Mouse (Mus musculus): ENCODE results near the gene Zfand2b. TPM values are rescaled to one million over a fixed set of nuclear protein-coding genes. Genes with fewer than 3 reads are reported as not detected.

Zfand2b gene
- polyA plus RNA-seq, 1 experiment, result 43.4 TPM

GRCm38 (mm10) chr1:75179334-75180104, 11.1 kb downstream of the Zfand2b start:
- peak overlapping the region; percentile 45 for H3ac ChIP-seq (ENCODE audit: control insufficient read depth, insufficient read length)
- no peaks in the 10 kb centered on the region for H3K79me2 ChIP-seq (ENCODE audit: control insufficient read depth, insufficient read depth)
- peak overlapping the region; percentile 80 for H3K4me2 ChIP-seq (ENCODE audit: low read depth)
- peak overlapping the region; percentile 42 for H3K4me3 ChIP-seq
- H3K36me3 ChIP-seq (ENCODE audit: control insufficient read depth, insufficient read depth), result peaks cover 4% of the 10 kb centered on the region
- TF ChIP-seq TCF3 (IDR thresholded peaks at IDR 0.05; ENCODE audit: insufficient read length, low read depth) (peak; percentile 42), REST (IDR thresholded peaks at IDR 0.05; ENCODE audit: insufficient read depth, insufficient read length) (peak; percentile 63), TCF12 (IDR thresholded peaks at IDR 0.05; ENCODE audit: insufficient read depth, poor library complexity, severe bottlenecking) (no peak), MYOG (IDR thresholded peaks at IDR 0.05; ENCODE audit: control insufficient read depth in 1 of 3, insufficient read depth in 1 of 3, insufficient read length in 2 of 3, low read depth in 2 of 3) (peak in 2 of 3 experiments; percentile 88 to 90), MYOD1 (IDR thresholded peaks at IDR 0.05; ENCODE audit: control insufficient read depth in 1 of 3, insufficient read length in 2 of 3, low read depth in 2 of 3) (peak in 2 of 3 experiments; percentile 78 to 82), POLR2AphosphoS2 (IDR thresholded peaks at IDR 0.05; ENCODE audit: insufficient read length, low read depth) (no peak), E2F4 (IDR thresholded peaks at IDR 0.05; ENCODE audit: insufficient read depth) (no peak), SRF (IDR thresholded peaks at IDR 0.05; ENCODE audit: control insufficient read depth, insufficient read length, low read depth) (no peak)
- H3K27me3 ChIP-seq (ENCODE audit: control insufficient read depth, insufficient read depth, insufficient read length), result no peaks in the 10 kb centered on the region

- TF ChIP-seq TCF12 (IDR thresholded peaks at IDR 0.05; ENCODE audit: insufficient read depth, poor library complexity, severe bottlenecking) (no peak), REST (IDR thresholded peaks at IDR 0.05; ENCODE audit: insufficient read depth, insufficient read length) (peak; percentile 51), USF1 (IDR thresholded peaks at IDR 0.05; ENCODE audit: low read depth) (peak; percentile 93), MYOG (IDR thresholded peaks at IDR 0.05; ENCODE audit: control insufficient read depth in 1 of 3, insufficient read depth in 1 of 3, insufficient read length in 2 of 3, low read depth in 2 of 3) (peak in 2 of 3 experiments; percentile 36 to 52), E2F4 (IDR thresholded peaks at IDR 0.05; ENCODE audit: insufficient read depth) (peak; percentile 90), MYOD1 (IDR thresholded peaks at IDR 0.05; ENCODE audit: control insufficient read depth in 1 of 3, insufficient read length in 2 of 3, low read depth in 2 of 3) (peak in 2 of 3 experiments; percentile 36 to 60), POLR2AphosphoS2 (IDR thresholded peaks at IDR 0.05; ENCODE audit: insufficient read length, low read depth) (peak; percentile 97), POLR2A (IDR thresholded peaks at IDR 0.05; ENCODE audit: insufficient read length, low read depth) (peak; percentile 99), CEBPB (IDR thresholded peaks at IDR 0.05; ENCODE audit: insufficient read depth, poor library complexity, severe bottlenecking) (no peak)
- Histone ChIP-seq H3K36me3 (ENCODE audit: control insufficient read depth, insufficient read depth) (peaks cover 4% of the 10 kb centered on the region), H3K4me3 (peak within 1 kb of the TSS; percentile 42), H3K27me3 (ENCODE audit: control insufficient read depth, insufficient read depth, insufficient read length) (no peaks in the 10 kb centered on the region), H3K4me2 (ENCODE audit: low read depth) (peak within 1 kb of the TSS; percentile 80), H3K79me2 (ENCODE audit: control insufficient read depth, insufficient read depth) (no peaks in the 10 kb centered on the region), H3ac (ENCODE audit: control insufficient read depth, insufficient read length) (peak within 1 kb of the TSS; percentile 45)
Measured at GRCm38 (mm10) chr1:75180105-75180590, 11.7 kb downstream of the Zfand2b start, which contains the start of gene Abcb6. Gene Abcb6, minus strand, starts transcription at chr1:75180392.

GRCm38 (mm10) chr1:75180741-75181140, 12.3 kb downstream of the Zfand2b start:
- Histone ChIP-seq H3K36me3 (ENCODE audit: control insufficient read depth, insufficient read depth) (peaks cover 4% of the 10 kb centered on the region), H3K4me3 (peak overlapping the region; percentile 42), H3K27me3 (ENCODE audit: control insufficient read depth, insufficient read depth, insufficient read length) (no peaks in the 10 kb centered on the region), H3K79me2 (ENCODE audit: control insufficient read depth, insufficient read depth) (no peaks in the 10 kb centered on the region), H3ac (ENCODE audit: control insufficient read depth, insufficient read length) (peak overlapping the region; percentile 45), H3K4me2 (ENCODE audit: low read depth) (peak overlapping the region; percentile 80)
- no peak for TF ChIP-seq CEBPB (IDR thresholded peaks at IDR 0.05; ENCODE audit: insufficient read depth, poor library complexity, severe bottlenecking)
- no peak for TF ChIP-seq TCF12 (IDR thresholded peaks at IDR 0.05; ENCODE audit: insufficient read depth, poor library complexity, severe bottlenecking)
- no peak for TF ChIP-seq MYOD1 (IDR thresholded peaks at IDR 0.05; ENCODE audit: control insufficient read depth in 1 of 3, insufficient read length in 2 of 3, low read depth in 2 of 3)
- TF ChIP-seq MAX (IDR thresholded peaks at IDR 0.05; ENCODE audit: low read depth), result no peak
- no peak for TF ChIP-seq MYOG (IDR thresholded peaks at IDR 0.05; ENCODE audit: control insufficient read depth in 1 of 3, insufficient read depth in 1 of 3, insufficient read length in 2 of 3, low read depth in 2 of 3)

GRCm38 (mm10) chr1:75181377-75181870, 13.0 kb downstream of the Zfand2b start:
- Histone ChIP-seq H3K4me3 (no peak overlapping the region), H3K79me2 (ENCODE audit: control insufficient read depth, insufficient read depth) (no peaks in the 10 kb centered on the region), H3ac (ENCODE audit: control insufficient read depth, insufficient read length) (no peak overlapping the region), H3K27me3 (ENCODE audit: control insufficient read depth, insufficient read depth, insufficient read length) (no peaks in the 10 kb centered on the region), H3K4me2 (ENCODE audit: low read depth) (no peak overlapping the region), H3K36me3 (ENCODE audit: control insufficient read depth, insufficient read depth) (peaks cover 4% of the 10 kb centered on the region)
- TF ChIP-seq TCF3 (IDR thresholded peaks at IDR 0.05; ENCODE audit: insufficient read length, low read depth) (no peak), SRF (IDR thresholded peaks at IDR 0.05; ENCODE audit: control insufficient read depth, insufficient read length, low read depth) (no peak)

GRCm38 (mm10) chr1:75182160-75182559, 13.7 kb downstream of the Zfand2b start:
- TF ChIP-seq USF1 (IDR thresholded peaks at IDR 0.05; ENCODE audit: low read depth) (no peak), CEBPB (IDR thresholded peaks at IDR 0.05; ENCODE audit: insufficient read depth, poor library complexity, severe bottlenecking) (no peak), MYOD1 (IDR thresholded peaks at IDR 0.05; ENCODE audit: control insufficient read depth in 1 of 3, insufficient read length in 2 of 3, low read depth in 2 of 3) (no peak), POLR2A (IDR thresholded peaks at IDR 0.05; ENCODE audit: insufficient read length, low read depth) (no peak), REST (IDR thresholded peaks at IDR 0.05; ENCODE audit: insufficient read depth, insufficient read length) (no peak), TCF3 (IDR thresholded peaks at IDR 0.05; ENCODE audit: insufficient read length, low read depth) (no peak), POLR2AphosphoS2 (IDR thresholded peaks at IDR 0.05; ENCODE audit: insufficient read length, low read depth) (no peak), MYOG (IDR thresholded peaks at IDR 0.05; ENCODE audit: control insufficient read depth in 1 of 3, insufficient read depth in 1 of 3, insufficient read length in 2 of 3, low read depth in 2 of 3) (no peak), TCF12 (IDR thresholded peaks at IDR 0.05; ENCODE audit: insufficient read depth, poor library complexity, severe bottlenecking) (no peak), E2F4 (IDR thresholded peaks at IDR 0.05; ENCODE audit: insufficient read depth) (no peak)
- Histone ChIP-seq H3ac (ENCODE audit: control insufficient read depth, insufficient read length) (no peak overlapping the region), H3K36me3 (ENCODE audit: control insufficient read depth, insufficient read depth) (peaks cover 6% of the 10 kb centered on the region), H3K27me3 (ENCODE audit: control insufficient read depth, insufficient read depth, insufficient read length) (no peaks in the 10 kb centered on the region), H3K79me2 (ENCODE audit: control insufficient read depth, insufficient read depth) (no peaks in the 10 kb centered on the region), H3K4me2 (ENCODE audit: low read depth) (no peak overlapping the region), H3K4me3 (no peak overlapping the region)

All from myocyte (in vitro differentiated cells).